Mouse (Mus musculus) heart, postnatal 0 days (tissue): Measurements from ENCODE around the gene Cttnbp2. TPM values are rescaled to one million over a fixed set of nuclear protein-coding genes. Genes with fewer than 3 reads are reported as not detected.

Source experiments
- ATAC-seq: fragments of 200-750 bp; cut with Nextera tagmentation; 2 replicates; pipeline ENCODE4 v1.8.0; 2017; ENCODE audit warnings: low read depth, moderate number of reproducible peaks, moderate library complexity; ENCODE audit not compliant: insufficient read depth
- DNase-seq: peaks from one replicate; pipeline ENCODE4 v3.0.0-alpha.2; 2016; ENCODE audit warnings: low spot score
- H3K27ac ChIP-seq: fragments of 300-500 bp; sonication (generic); 2 replicates; pipeline ENCODE4 v1.5.1; 2014; ENCODE audit warnings: low read depth, mild to moderate bottlenecking
- H3K27me3 ChIP-seq: fragments of 300-500 bp; sonication (generic); 2 replicates; pipeline ENCODE4 v1.6.1; 2014; ENCODE audit warnings: low read length, mixed read lengths; ENCODE audit not compliant: control insufficient read depth, insufficient read depth
- H3K36me3 ChIP-seq: fragments of 300-500 bp; sonication (generic); replicated peaks from 2 replicates; pipeline ENCODE4 v1.6.1; 2014; ENCODE audit warnings: low read length, mixed read lengths; ENCODE audit not compliant: control insufficient read depth, insufficient read depth
- H3K4me1 ChIP-seq: fragments of 300-500 bp; sonication (generic); 2 replicates; pipeline ENCODE4 v1.6.1; 2014; ENCODE audit warnings: antibody characterized with exemption; ENCODE audit not compliant: control insufficient read depth, insufficient read depth
- H3K4me2 ChIP-seq: fragments of 300-500 bp; sonication (generic); 2 replicates; pipeline ENCODE4 v1.6.1; 2014; ENCODE audit warnings: low read depth, mild to moderate bottlenecking, low read length, moderate library complexity
- H3K4me3 ChIP-seq: fragments of 300-500 bp; sonication (generic); 2 replicates; pipeline ENCODE4 v1.5.1; 2014; ENCODE audit warnings: low read depth, low read length
- H3K9ac ChIP-seq: fragments of 300-500 bp; sonication (generic); replicated peaks from 2 replicates; pipeline ENCODE4 v1.6.1; 2014; ENCODE audit warnings: low read depth, low read length, mixed read lengths
- H3K9me3 ChIP-seq: fragments of 300-500 bp; sonication (generic); replicated peaks from 2 replicates; pipeline ENCODE4 v1.6.1; 2016; ENCODE audit warnings: low read length; ENCODE audit not compliant: control insufficient read depth
- CTCF ChIP-seq: IDR thresholded peaks from 2 replicates; pipeline ENCODE4 v1.5.1; 2016; ENCODE audit warnings: antibody characterized with exemption, control low read depth, low read depth
- EP300 ChIP-seq: IDR thresholded peaks from 2 replicates; pipeline ENCODE4 v1.6.1; 2016; ENCODE audit warnings: antibody characterized with exemption, low read depth
- WGBS: fragments of 180-500 bp; shearing (Covaris S2); extraction: QIAGEN DNeasy Blood & Tissue Kit; methylation state at CpG from one replicate; pipeline ENCODE4 v1.1.7; 2014; 5-methylcytosine and 5-hydroxymethylcytosine counted together
- polyA plus RNA-seq: library from polyadenylated mRNA; unstranded; fragments of >200 nt; fragmentation: Nextera tagmentation; extraction: Ambion mirVana; gene quantifications from 2 replicates; pipeline ENCODE4 v1.2.1, GENCODE M21; 2015
- total RNA-seq: library from RNA; depleted of rRNA; stranded (reverse); fragments of >200 nt; gene quantifications from 2 replicates; pipeline ENCODE4 v1.2.3, GENCODE M21; 2014; ENCODE audit warnings: low replicate concordance; rRNA removed

The Cttnbp2 gene
- total RNA-seq = 0.69 and 23.4 TPM in 2 replicates
- 2.3 and 2.8 TPM in 2 replicates for polyA plus RNA-seq

DNA sequence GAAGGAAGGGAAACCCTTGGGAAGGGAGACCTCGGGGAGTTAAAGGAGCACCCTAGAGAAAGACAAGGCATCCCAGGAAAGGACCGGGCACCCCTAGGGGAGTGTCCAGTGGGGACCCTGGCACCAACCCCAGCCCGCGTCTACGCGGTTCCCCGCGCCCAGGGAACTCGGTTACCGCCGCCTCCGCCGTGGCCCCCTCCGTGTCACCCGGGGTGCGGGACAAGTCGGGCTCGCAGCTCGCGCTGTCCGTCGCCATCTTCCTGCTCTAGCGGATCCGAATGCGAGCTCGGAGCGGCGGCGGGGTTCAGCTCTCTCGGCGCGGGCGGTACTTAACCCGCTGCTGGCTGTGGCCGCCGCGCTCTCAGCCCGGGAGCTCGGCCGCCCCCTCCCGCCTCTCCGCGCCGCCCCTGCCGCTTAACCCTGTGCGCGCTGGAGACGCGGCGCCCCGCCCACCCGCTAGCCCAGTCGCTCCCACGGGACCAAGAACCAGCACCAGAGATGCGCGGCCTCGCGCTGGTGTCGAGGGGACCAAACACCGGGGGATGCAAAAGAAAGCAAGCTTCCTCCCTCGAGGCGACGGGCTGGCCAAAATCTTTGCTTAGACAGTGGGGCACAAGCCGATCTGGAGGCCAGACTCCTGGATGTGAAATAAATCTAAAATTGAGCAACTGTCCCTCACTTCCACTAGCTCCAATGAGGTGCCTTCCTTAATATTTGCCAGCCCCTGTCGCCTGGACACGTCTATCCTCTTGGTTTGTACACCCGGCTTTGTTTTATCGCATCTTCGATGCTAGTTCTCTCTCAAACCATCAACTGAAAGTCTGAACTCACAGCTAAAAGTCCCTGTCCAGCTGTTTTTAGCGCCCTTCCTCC is at the start of gene Cttnbp2:
Gene Cttnbp2 (minus strand): TSS at position 364 of the 873 bp plus-strand sequence.
- no peaks in the 10 kb centered on the region for H3K36me3 ChIP-seq
- no peak within 1 kb of the TSS for H3K27ac ChIP-seq
- H3K9me3 ChIP-seq = no peaks in the 10 kb centered on the region
- H3K4me1 ChIP-seq = no peaks in the 10 kb centered on the region
- WGBS = 1% methylated on average over 63 of the region's 70 CpGs
- H3K9ac ChIP-seq = peak within 1 kb of the TSS; percentile 57
- ATAC-seq (peak; percentile 88), DNase-seq (peak; percentile 45)
- no peaks in the 10 kb centered on the region for H3K27me3 ChIP-seq
- TF ChIP-seq CTCF = no peak
- TF ChIP-seq EP300 = no peak
- peak within 1 kb of the TSS; percentile 87 for H3K4me2 ChIP-seq
- H3K4me3 ChIP-seq = peak within 1 kb of the TSS; percentile 75

DNA sequence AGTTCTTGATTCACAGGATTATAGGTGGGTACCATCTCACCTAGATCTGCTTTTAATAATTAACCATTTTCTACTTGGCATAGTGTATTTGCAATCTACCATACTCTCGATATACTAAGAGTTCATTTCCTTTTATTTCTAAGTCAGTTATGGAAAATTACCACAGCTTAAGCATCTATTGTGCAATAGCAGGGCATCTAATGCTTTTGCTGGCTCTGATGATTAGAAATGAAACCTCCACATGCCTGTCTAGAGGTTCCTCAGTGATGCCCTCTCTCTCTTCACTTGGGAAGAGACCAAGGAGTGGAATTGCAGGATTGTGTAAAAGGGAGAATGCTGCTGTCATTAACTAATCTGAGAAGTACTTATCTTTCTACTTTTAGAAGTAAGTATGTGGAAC is 44.4 kb upstream of the Cttnbp2 start:
- DNase-seq (no peak), ATAC-seq (no peak)
- H3K4me1 ChIP-seq = no peaks in the 10 kb centered on the region
- H3K9ac ChIP-seq = no peak overlapping the region
- H3K27ac ChIP-seq = no peak overlapping the region
- no peaks in the 10 kb centered on the region for H3K36me3 ChIP-seq
- TF ChIP-seq EP300 (no peak), CTCF (no peak)
- H3K9me3 ChIP-seq = no peaks in the 10 kb centered on the region
- 80% methylated on average over 1 of the region's 1 CpGs for WGBS
- no peak overlapping the region for H3K4me2 ChIP-seq
- no peak overlapping the region for H3K4me3 ChIP-seq
- no peaks in the 10 kb centered on the region for H3K27me3 ChIP-seq

DNA sequence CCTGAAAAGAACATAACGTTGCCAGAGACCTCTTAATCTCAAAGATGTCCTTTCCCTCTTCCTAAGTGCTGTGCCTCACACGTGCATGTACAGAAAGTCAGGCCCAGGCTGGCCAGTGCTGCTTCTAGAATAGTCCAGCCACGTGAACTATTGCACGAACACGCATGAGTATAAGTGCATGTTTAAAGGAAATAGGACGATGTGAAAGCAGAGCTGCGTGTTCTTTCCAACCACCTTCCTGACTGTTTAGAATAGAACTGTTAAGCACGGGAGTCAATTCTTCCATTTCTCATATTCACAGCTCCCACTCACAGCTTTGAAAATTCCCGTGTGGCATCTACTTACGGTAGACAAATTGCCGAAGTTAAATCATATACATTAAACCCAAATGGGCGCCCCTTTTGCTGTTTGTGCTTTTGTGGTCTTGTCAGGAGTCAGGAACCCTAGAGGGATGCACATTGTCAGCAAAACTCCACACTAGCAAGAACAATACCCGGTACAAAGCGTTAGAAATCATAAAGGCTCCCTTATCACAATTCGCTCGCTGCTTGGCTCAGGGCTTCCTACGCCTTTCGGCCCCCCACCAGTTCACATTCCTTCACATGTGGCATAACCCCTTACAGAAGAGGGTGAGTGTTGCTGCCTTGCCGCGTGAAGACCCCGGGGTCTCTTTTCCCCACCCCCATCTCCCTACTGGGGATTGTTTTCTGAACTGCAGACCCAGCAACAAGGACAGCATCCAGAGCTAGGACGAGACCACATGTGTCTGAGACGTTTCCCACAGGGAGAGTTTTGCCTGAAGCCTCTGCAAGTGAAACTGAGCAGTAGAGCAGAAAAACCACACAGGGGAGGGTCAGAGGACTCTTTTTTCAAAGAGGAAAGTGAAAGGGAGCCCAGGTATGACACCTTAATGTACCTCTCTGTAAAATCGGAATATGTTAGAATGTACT is 33.1 kb upstream of the Cttnbp2 start:
- Histone ChIP-seq H3K27me3 (no peaks in the 10 kb centered on the region), H3K4me3 (peak overlapping the region; percentile 9; the same call in 1 of the 2 replicates), H3K36me3 (no peaks in the 10 kb centered on the region), H3K4me1 (no peaks in the 10 kb centered on the region), H3K9me3 (no peaks in the 10 kb centered on the region), H3K4me2 (peak overlapping the region; percentile 56), H3K27ac (no peak overlapping the region), H3K9ac (no peak overlapping the region)
- ATAC-seq = no peak
- WGBS = 39% methylated on average over 24 of the region's 24 CpGs
- DNase-seq = no peak
- TF ChIP-seq EP300 (no peak), CTCF (no peak)

DNA sequence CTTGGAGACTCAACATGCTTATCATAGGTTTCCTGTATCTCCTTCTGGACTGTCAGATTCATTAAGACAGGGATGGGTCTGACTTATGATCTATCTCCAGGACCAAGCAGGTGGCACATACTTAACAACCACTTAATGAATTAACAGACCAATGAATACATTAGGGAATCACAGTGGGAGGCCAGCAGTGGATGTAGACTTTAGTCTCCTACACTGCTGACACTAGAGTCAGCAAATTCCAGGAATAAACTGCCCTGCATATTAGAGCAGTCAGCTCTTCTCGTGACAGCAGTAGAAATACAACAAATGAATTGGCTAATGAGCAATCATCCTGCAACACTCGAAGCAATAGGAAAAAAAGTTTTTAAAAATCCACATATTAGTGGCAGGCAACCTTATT is 29.2 kb upstream of the Cttnbp2 start:
- Histone ChIP-seq H3K9me3 (no peaks in the 10 kb centered on the region), H3K27me3 (no peaks in the 10 kb centered on the region), H3K9ac (no peak overlapping the region), H3K4me3 (no peak overlapping the region), H3K36me3 (no peaks in the 10 kb centered on the region), H3K27ac (no peak overlapping the region), H3K4me2 (no peak overlapping the region), H3K4me1 (no peaks in the 10 kb centered on the region)
- no peak for DNase-seq
- WGBS = 52% methylated on average over 2 of the region's 2 CpGs
- no peak for ATAC-seq
- TF ChIP-seq EP300 (no peak), CTCF (no peak)

DNA sequence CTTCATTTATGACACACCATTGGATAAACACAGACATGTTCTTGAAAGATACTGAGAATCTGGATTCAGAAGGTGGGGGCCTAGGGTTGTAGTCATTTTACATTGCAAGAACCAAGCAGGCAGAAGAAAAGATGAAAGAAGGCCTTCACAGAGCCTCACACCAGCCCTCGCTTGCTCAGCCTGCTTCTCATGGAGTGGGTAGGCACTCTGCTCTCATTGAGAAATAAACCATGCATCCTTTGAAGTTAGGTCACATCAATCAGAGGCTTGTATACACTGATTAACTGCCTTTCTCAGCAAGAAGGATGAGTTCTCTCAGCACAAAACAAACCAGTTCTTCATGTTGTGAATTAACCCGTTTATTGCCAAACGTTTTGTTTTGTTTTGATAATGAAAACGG is 25.8 kb upstream of the Cttnbp2 start:
- H3K4me3 ChIP-seq = no peak overlapping the region
- no peak for ATAC-seq
- H3K36me3 ChIP-seq = no peaks in the 10 kb centered on the region
- no peaks in the 10 kb centered on the region for H3K4me1 ChIP-seq
- H3K9me3 ChIP-seq = no peaks in the 10 kb centered on the region
- no peak for TF ChIP-seq CTCF
- TF ChIP-seq EP300 = no peak
- no peaks in the 10 kb centered on the region for H3K27me3 ChIP-seq
- H3K4me2 ChIP-seq = no peak overlapping the region
- no peak overlapping the region for H3K9ac ChIP-seq
- H3K27ac ChIP-seq = no peak overlapping the region
- 62% methylated on average over 4 of the region's 4 CpGs for WGBS
- no peak for DNase-seq
